Mouse (Mus musculus): ENCODE measurements around the gene Dpf3.

Dpf3 gene

DNA sequence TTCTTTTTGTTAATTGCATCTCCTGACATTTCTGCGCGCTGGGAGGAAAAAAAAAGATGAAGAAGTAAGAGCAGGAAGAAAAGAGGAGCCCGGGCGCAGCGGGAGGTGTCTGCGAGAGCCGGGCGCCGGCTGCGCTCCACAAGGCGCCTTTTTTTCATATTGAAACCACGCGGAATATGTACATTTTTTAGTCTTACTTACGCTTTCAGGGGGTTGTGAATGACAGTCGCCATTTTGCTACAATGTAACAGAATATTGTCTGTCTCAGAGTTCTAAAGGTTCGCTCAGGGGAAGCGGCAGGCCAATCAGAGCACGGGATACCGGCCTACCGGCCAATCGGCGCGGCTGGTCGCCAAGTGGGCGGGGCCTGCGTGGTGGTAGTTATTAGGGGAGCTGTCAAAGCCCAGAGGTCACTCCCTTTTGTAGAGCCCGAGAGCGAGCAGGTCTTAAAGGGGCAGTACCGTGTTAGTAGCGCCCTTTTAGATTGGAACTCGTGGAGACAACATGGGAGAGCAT is at the start of gene Dpf3:
Dpf3 (minus strand) TSS at position 241 of the 516 bp plus-strand sequence.
- DNase-seq (ENCODE audit: low spot score in 2 of 2) = peak; percentile 94 to 95

GRCm38 (mm10) chr12:83536039-83536438 is 48.5 kb upstream of the Dpf3 start:
- no peak for DNase-seq (ENCODE audit: low spot score in 2 of 2)

GRCm38 (mm10) chr12:83535428-83535827 is 47.9 kb upstream of the Dpf3 start:
- DNase-seq (ENCODE audit: low spot score in 2 of 2) = no peak

GRCm38 (mm10) chr12:83534190-83534589 is 46.7 kb upstream of the Dpf3 start:
- DNase-seq (ENCODE audit: low spot score in 2 of 2) = no peak

DNA sequence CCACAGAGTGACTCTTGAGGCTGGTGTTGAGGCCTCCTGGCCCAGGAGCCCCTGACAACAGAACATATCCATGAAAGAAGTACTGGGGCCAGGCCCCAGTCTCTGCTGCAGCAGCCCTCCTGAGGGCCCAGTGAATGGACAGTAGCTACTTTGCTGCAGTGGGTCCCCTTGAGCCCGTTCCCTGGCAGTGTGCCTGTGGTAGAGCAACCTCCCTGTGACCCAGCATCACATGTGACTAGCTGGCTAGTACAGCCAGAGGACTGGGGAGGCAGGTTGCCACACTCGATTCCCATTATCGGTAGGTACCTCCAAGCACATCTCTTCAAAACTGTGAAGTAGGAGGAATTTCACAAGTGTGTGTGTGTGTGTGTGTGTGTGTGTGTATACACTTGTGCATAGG is 45.5 kb upstream of the Dpf3 start:
- DNase-seq (ENCODE audit: low spot score in 2 of 2) = no peak

DNA sequence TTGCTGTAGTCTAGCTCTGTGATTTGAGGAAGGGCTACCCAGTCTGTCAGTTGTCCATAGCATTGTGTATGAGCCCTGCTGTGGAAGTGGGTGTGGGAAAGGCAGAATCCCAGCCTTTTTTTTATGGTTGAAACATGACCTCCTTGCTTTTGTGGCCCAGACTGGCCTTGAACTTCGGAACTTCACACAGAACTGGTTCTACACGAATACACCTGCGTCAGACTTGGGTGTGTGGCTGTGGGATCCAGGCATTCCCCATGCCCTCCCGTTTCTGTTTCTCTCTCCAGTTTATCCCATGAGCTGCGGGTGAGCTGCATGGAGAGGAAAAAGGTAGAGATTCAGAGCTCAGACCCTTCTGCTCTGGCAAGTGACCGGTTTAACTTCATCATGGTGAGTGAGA is 44.5 kb upstream of the Dpf3 start:
- DNase-seq (ENCODE audit: low spot score in 2 of 2) = no peak

- DNase-seq (ENCODE audit: low spot score in 2 of 2) = no peak
Measured at GRCm38 (mm10) chr12:83528665-83529064, 41.1 kb upstream of the Dpf3 start.

DNA sequence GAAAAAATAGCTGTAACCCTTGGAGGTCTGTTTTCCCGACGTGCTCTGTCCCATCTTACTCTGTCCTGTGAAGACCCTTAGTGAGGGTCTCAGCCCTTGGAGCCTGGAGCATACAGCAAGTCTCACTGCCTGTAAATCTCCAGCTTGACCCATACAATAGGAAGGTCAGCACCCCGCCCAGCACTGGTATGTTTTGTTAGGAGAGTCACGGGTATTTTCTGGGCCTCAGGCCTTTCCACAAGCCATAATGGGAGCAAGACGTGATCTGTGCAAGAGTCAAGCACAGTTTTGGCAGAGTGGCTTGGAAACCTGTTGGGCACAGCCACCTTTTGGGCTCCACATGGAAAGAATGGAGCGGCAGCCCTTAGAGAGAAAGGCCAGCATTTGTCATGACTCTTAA is 40.3 kb upstream of the Dpf3 start:
- DNase-seq (ENCODE audit: low spot score in 2 of 2) = no peak

DNA sequence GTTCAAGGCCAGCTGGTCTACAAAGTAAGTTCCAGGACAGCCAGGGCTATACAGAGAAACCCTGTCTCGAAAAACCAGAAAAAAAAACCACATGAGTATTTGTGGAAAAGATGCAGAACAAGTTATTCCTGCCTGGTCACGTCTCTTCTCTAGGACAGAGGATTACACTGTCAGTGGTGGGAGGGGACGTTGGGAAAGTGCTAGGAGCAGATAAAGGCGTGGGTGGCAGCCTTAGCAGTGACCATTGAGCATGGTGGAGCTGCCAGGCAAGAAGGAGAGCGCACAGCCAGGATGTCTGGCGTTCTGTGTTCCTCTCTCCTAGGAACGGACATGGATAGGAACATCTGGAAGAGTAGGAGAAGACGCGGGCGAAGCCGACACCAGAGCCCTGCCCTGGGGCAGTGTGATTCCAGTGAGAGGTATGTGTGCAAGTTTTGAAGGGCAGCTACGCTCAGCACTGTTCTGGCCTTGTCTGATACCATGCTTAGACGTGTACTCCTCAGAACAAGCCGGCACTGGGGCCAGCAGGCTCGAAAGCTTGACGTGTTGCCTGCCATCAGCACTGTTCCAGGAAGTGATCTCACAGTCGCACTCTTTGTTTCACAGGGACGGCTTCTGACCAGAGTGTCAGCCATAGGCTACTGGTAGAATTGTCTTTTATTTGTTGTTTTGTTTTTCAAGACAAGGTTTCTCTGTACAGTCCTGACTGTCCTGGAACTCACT is 38.5 kb upstream of the Dpf3 start:
- no peak for DNase-seq (ENCODE audit: low spot score in 2 of 2)

- no peak for DNase-seq (ENCODE audit: low spot score in 2 of 2)
Measured at GRCm38 (mm10) chr12:83524329-83524728, 36.8 kb upstream of the Dpf3 start.

DNA sequence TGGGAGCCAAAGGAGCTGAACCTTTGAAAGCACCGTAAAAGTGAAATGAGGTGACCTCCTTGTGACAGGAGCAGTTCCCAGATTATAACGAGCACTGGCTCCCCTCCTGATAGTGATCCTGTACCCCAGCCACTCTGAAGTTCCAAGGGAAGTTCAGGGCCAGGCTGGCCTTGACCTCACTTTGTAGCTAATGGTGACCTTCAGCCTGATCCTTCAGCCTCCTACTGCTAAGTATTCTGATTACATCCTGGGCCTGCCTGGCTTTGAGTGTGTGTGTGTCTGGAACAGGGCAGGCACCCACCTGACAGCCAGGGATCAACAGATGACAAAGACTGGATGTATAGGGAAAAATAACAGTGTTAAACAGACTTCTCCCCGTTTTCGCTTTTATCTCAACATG is 36.4 kb upstream of the Dpf3 start:
- DNase-seq (ENCODE audit: low spot score in 2 of 2) = no peak

DNA sequence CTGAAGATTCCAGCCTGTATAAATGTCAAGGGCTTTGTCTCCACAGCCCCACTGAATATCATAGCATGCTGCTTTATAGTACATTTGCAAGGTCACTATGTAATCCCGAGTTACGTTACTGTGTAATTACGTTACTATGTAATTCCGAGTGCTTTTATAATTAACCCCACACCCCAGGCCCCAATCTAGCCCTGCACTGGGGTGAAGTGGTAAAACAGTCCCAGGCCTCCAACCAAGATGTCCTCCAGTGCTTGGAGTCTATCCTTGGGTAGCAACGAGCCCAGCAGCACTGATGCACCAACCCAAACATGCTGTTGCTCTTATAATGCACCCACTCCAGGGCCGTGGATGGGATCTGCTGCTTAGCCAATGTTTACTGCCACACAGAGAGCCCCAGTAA is 35.5 kb upstream of the Dpf3 start:
- DNase-seq (ENCODE audit: low spot score in 2 of 2) = no peak

DNA sequence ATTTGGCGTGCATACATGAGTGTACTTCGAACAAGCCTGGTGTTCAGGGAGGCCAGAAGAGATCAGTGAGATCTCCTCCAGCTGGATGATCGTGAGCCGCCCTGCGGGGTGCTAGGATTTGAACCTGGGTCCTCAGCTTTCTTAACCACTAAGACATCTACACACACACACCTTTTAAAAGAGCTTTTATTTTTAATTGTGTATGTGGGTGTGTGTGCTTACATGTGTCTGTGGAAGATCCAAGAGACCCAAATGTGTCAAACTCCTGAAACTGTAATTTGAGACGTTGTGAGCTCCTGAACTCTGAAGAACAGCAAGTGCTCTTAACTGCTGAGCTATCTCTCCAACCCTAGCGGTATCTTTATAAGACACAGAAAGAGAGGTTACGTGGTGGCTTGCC is 33.6 kb upstream of the Dpf3 start:
- no peak for DNase-seq (ENCODE audit: low spot score in 2 of 2)

DNA sequence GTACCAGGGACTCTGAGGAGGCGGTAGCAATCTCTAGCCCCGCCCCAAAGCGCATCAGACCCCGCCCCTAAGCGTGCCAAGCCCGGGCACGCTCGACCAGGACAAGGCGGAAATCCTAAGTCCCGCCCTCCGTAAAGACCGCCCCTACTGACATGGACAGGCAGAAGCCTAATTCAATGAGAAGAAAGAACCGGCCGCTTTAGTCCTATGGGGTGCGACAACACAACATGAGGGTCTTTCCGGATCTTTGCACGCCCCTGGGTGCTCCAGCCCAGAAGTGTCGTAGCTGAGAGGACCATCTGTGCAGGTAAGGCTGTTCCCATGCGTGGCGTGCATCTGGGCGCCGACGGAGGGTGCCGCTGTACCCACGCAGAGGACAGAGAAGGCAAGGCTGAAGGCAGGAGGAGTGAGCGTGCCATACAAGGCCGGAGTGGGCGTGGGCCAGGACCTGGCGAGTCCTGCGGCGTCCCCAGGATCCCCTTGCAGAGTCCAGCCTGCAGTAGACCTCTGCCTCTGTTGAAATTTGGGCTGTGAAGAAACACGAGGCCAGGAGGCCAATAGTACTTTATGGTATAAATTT is 32.9 kb upstream of the Dpf3 start, which contains the start of gene Dcaf4:
Dcaf4 (plus strand) TSS at position 156 of the 580 bp plus-strand sequence.
- peak; percentile 92 to 95 for DNase-seq (ENCODE audit: low spot score in 2 of 2)

DNA sequence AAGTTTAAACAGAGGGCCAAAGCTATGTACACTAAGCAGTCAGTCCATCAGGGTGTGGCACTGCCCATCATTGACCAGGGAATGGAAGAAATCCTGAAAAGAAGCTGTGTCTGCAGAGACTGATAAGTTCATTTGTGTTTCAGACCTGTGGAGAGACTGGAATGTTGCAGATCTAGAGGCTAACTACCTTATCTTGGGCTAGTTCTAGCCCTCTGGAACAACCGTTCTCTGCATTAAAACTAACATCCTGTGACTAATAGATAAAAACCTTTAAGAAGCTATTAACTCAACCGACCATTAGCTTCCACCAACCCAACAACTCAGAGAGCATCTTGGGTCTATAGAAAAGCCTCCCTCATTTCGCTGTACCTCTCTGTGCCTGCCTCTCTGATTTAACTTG is 30.1 kb upstream of the Dpf3 start:
- no peak for DNase-seq (ENCODE audit: low spot score in 2 of 2)

- no peak for DNase-seq (ENCODE audit: low spot score in 2 of 2)
Measured at GRCm38 (mm10) chr12:83514216-83514615, 26.7 kb upstream of the Dpf3 start.

DNA sequence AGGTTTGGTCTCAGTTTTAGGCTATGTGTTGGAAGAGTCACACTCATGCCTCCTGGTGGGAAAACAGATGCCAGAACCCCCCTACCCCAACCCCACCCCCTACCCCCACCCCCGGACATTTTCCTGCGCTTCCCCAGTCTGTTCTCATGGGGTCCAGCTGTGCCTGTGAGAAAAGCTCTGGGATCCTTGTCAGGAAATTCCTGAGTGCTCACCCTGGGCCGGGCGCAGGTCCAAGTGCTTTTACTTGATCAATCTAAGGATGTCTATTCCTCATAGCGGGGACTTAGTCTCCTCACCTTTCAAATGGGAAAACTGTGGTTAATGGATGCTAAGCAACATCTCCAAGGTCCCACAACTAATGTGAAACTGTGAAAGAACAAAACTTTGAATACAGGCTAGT is 25.7 kb upstream of the Dpf3 start:
- DNase-seq (ENCODE audit: low spot score in 2 of 2) = no peak

DNA sequence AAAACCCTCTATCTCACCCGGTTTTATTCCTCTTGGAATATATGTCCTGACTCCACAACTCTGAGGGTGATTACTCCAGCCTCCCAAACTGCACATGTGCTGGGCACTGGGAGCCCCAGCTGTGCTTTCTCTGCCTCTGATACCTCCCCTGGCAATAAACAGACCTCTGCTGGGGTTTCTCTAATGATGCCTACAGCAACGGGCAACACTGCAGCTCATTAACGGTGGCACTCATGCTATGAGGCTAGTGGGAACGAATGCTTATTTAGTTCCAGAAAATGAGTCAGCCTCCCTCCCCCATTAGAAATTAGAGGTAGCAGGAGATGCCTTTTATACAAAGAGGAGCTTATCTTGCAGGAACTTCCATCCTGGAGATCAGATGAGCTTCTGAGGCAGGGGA is 25.3 kb upstream of the Dpf3 start:
- no peak for DNase-seq (ENCODE audit: low spot score in 2 of 2)

GRCm38 (mm10) chr12:83510586-83510985 is 23.1 kb upstream of the Dpf3 start:
- DNase-seq (ENCODE audit: low spot score in 2 of 2) = no peak

DNA sequence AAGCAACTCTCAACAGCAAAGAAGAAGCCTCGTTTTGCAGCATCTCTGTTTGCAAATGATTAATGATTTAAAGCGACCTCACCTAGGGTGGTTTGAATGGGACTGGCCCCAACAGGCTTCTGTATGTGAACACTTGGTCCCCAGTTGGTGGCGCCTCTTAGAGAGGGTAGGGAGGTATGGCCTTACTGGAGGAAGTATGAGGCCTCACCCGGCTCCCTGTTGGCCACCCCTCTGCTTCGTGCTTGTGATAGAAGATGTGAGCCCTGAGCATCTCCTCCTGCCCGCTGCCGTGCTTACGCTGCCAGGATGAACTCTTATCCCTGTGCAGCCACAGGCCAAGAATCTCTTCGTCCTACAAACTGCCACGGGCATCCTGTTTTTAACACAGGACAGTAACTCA is 19.0 kb upstream of the Dpf3 start:
- DNase-seq (ENCODE audit: low spot score in 2 of 2) = no peak

DNA sequence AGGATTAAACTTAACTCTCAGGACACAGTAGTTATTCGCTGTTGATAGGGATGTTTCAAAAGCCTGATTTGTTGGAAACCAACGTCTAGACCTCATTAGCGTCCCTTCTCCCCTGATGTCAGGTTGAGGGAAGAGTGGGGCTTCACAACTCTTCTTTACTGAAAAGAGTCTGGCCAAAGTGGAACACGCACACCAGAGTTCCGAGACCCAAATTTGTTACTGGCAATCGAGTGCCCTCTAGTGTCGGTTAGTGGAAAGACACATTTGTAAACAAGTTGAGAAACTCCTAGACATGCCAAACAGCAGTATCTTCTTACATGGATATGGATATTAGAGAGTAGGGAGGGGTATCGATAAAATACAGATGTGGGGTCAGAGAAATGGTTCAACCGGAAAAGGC is 14.7 kb upstream of the Dpf3 start:
- DNase-seq (ENCODE audit: low spot score in 2 of 2) = peak; percentile 50 to 79

GRCm38 (mm10) chr12:83499256-83499655 is 11.7 kb upstream of the Dpf3 start:
- no peak for DNase-seq (ENCODE audit: low spot score in 2 of 2)

DNA sequence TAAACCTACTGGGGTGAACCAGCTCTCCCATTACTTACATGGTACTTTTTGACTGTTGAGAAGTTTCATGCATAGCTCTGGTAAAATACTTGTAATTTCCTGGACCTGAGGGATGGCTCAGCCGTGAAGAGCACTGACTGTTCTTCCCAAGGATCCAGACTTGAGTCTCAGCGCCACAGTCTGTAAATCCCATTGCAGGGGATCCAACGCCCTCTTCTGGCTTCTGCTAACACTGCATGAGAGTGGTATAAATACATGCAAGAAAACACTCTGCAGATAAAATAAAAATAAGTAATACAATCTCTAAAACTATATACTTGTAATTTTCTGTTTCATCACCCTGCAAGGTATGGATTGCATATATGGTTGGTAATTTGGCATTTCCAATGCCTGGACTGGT is 10.4 kb upstream of the Dpf3 start:
- no peak for DNase-seq (ENCODE audit: low spot score in 2 of 2)

- DNase-seq (ENCODE audit: low spot score in 2 of 2) = no peak
Measured at GRCm38 (mm10) chr12:83496736-83497135, 9.2 kb upstream of the Dpf3 start.

Data from frontal cortex, postnatal 36 days (tissue).